Mouse (Mus musculus) C2C12 (cell line): Measurements from ENCODE around the gene Nfya. TPM values are rescaled to one million over a fixed set of nuclear protein-coding genes. Genes with fewer than 3 reads are reported as not detected.

Experiments
- H3K27me3 ChIP-seq: one replicate; pipeline ENCODE4 v1.6.1; 2011; ENCODE audit not compliant: control insufficient read depth, insufficient read depth, insufficient read length
- H3K36me3 ChIP-seq: one replicate; pipeline ENCODE4 v1.6.1; 2011; ENCODE audit not compliant: control insufficient read depth, insufficient read depth
- H3K4me3 ChIP-seq: one replicate; pipeline ENCODE4 v1.5.1; 2011; ENCODE audit warnings: mild to moderate bottlenecking, control low read depth; ENCODE audit not compliant: poor library complexity, insufficient read depth, severe bottlenecking
- H3K79me2 ChIP-seq: one replicate; pipeline ENCODE4 v1.6.1; 2011; ENCODE audit not compliant: control insufficient read depth, insufficient read depth
- H3K79me3 ChIP-seq: one replicate; pipeline ENCODE4 v1.6.1; 2011; ENCODE audit warnings: low read depth, control low read depth
- H3ac ChIP-seq: one replicate; pipeline ENCODE3; 2011; ENCODE audit warnings: low read depth; ENCODE audit not compliant: control insufficient read depth, insufficient read length
- CEBPB ChIP-seq: IDR thresholded peaks from one replicate; pipeline ENCODE4 v1.6.1; 2011; ENCODE audit warnings: low read depth, mild to moderate bottlenecking, control low read depth, moderate library complexity
- CTCF ChIP-seq: IDR thresholded peaks from one replicate; pipeline ENCODE4 v1.5.1; 2011; ENCODE audit not compliant: control insufficient read depth, insufficient read depth, insufficient read length
- FOSL1 ChIP-seq: IDR thresholded peaks from one replicate; pipeline ENCODE4 v1.8.0; 2011; ENCODE audit warnings: mild to moderate bottlenecking, low read length; ENCODE audit not compliant: poor library complexity, insufficient read depth, severe bottlenecking
- MAX ChIP-seq: IDR thresholded peaks from one replicate; pipeline ENCODE4 v1.6.1; 2011; ENCODE audit warnings: mild to moderate bottlenecking, control low read depth
- MYOD1 ChIP-seq: IDR thresholded peaks from one replicate; pipeline ENCODE4 v1.6.1; 2011; ENCODE audit warnings: low read depth; ENCODE audit not compliant: control insufficient read depth, insufficient read length
- MYOG ChIP-seq: IDR thresholded peaks from one replicate; pipeline ENCODE4 v1.6.1; 2011; ENCODE audit not compliant: control insufficient read depth, insufficient read length; ENCODE audit errors: extremely low read depth
- USF1 ChIP-seq: IDR thresholded peaks from one replicate; pipeline ENCODE4 v1.6.1; 2011; ENCODE audit warnings: low read depth, mild to moderate bottlenecking, control low read depth, moderate library complexity
- polyA plus RNA-seq: library from polyadenylated mRNA; unstranded; fragments of >200 nt; fragmentation: generic; extraction: Trizol; gene quantifications from one replicate; pipeline ENCODE4 v1.2.1, GENCODE M21; 2012; ENCODE audit warnings: missing spikeins

Gene Nfya
- polyA plus RNA-seq, 1 experiment: 24.0 TPM

GRCm38 (mm10) chr17:48402751-48403150 lies 7.0 kb downstream of the Nfya start:
- peaks cover 95% of the 10 kb centered on the region for H3K79me2 ChIP-seq
- H3K36me3 ChIP-seq: peaks cover 48% of the 10 kb centered on the region
- H3ac ChIP-seq: no peak overlapping the region
- TF ChIP-seq CEBPB (no peak), MAX (no peak), USF1 (no peak), FOSL1 (no peak), CTCF (no peak), MYOD1 (no peak), MYOG (no peak)
- H3K27me3 ChIP-seq: no peaks in the 10 kb centered on the region
- peaks cover 75% of the 10 kb centered on the region for H3K79me3 ChIP-seq
- no peak overlapping the region for H3K4me3 ChIP-seq

DNA sequence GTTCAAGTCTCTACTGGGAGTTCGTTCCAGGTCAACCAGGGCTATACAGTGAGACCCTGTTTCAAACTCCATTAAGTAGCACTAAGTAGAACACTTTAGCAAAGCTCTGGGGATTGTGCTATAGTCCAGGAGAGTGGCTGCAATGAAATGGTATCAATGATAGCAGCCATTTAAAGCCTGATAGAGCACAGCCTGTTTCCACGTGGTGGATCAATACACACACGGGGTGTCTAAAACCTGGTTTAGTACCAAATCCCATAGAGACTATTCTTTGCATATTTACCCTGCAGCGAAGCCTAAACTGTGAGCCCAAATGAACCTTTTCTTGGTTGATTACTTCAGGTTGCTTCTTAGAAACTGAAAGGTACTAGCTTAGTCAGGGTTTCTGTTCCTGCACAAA lies 8.0 kb downstream of the Nfya start:
- no peak overlapping the region for H3K4me3 ChIP-seq
- peaks cover 95% of the 10 kb centered on the region for H3K79me2 ChIP-seq
- no peaks in the 10 kb centered on the region for H3K27me3 ChIP-seq
- H3ac ChIP-seq: no peak overlapping the region
- H3K79me3 ChIP-seq: peaks cover 72% of the 10 kb centered on the region
- H3K36me3 ChIP-seq: peaks cover 53% of the 10 kb centered on the region
- TF ChIP-seq USF1 (no peak), MYOG (no peak), FOSL1 (no peak), MYOD1 (no peak), MAX (no peak)

GRCm38 (mm10) chr17:48392616-48393015 lies 17.1 kb downstream of the Nfya start:
- no peaks in the 10 kb centered on the region for H3K27me3 ChIP-seq
- peaks cover 16% of the 10 kb centered on the region for H3K79me2 ChIP-seq
- H3K79me3 ChIP-seq: peaks cover 8% of the 10 kb centered on the region
- H3K36me3 ChIP-seq: peaks cover 94% of the 10 kb centered on the region
- TF ChIP-seq USF1: no peak
- no peak for TF ChIP-seq MYOD1
- no peak overlapping the region for H3ac ChIP-seq
- H3K4me3 ChIP-seq: no peak overlapping the region

- no peaks in the 10 kb centered on the region for H3K27me3 ChIP-seq
- H3ac ChIP-seq: no peak overlapping the region
- TF ChIP-seq FOSL1 (no peak), USF1 (no peak), MYOG (no peak), MYOD1 (no peak), CEBPB (no peak), CTCF (no peak), MAX (no peak)
- peaks cover 4% of the 10 kb centered on the region for H3K79me2 ChIP-seq
- no peaks in the 10 kb centered on the region for H3K79me3 ChIP-seq
- peaks cover 96% of the 10 kb centered on the region for H3K36me3 ChIP-seq
- no peak overlapping the region for H3K4me3 ChIP-seq
These were observed 18.3 kb downstream of the Nfya start for GRCm38 (mm10) chr17:48391446-48391845.

DNA sequence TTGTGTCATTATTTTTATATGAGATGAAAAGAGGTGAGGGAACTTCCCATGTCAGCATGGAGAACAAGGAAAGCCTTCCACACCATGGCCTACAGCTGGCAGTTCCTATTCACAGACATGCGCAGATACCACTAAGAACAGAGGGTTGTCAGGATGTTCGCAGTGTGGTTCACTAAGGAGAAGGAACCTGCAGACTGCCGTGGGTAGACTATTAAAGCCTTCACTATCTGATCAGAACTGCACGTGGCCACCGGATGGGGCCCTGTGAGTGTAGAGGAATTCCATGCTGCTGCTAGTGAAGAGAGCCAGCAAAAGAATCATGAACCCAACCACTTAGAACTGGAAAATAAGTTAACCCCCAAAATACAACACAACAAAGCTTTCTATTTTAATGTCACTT lies 20.3 kb downstream of the Nfya start:
- TF ChIP-seq MAX: no peak
- TF ChIP-seq MYOD1: no peak
- TF ChIP-seq CEBPB: no peak
- TF ChIP-seq FOSL1: no peak
- TF ChIP-seq USF1: no peak
- TF ChIP-seq CTCF: no peak
- TF ChIP-seq MYOG: no peak
- peaks cover 81% of the 10 kb centered on the region for H3K36me3 ChIP-seq
- H3K79me2 ChIP-seq: no peaks in the 10 kb centered on the region
- no peak overlapping the region for H3K4me3 ChIP-seq
- no peaks in the 10 kb centered on the region for H3K27me3 ChIP-seq
- no peak overlapping the region for H3ac ChIP-seq
- no peaks in the 10 kb centered on the region for H3K79me3 ChIP-seq

DNA sequence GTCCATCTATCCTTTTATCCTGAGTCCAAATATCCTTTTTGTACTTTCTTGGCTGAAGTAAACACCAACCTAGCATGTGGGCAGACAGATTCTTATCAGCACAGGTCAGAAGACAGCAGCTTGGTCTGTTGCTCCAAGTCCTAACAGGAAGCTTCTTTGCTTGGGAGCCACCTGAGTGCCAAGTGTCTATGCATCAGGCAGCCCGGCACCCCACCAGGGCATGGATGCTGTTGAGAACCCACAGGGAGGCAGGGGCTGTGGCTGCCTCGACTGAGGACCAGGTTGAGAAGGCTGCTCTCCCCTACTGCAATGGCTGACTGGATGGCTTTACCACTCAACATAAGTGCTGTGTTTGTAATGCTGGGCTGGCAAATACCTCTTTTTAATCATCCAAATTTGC lies 21.0 kb downstream of the Nfya start:
- Histone ChIP-seq H3K79me3 (no peaks in the 10 kb centered on the region), H3ac (no peak overlapping the region), H3K79me2 (no peaks in the 10 kb centered on the region), H3K4me3 (no peak overlapping the region), H3K27me3 (no peaks in the 10 kb centered on the region), H3K36me3 (peaks cover 74% of the 10 kb centered on the region)
- TF ChIP-seq CTCF: no peak
- no peak for TF ChIP-seq MYOG
- no peak for TF ChIP-seq MYOD1
- TF ChIP-seq FOSL1: no peak
- no peak for TF ChIP-seq USF1
- no peak for TF ChIP-seq CEBPB
- TF ChIP-seq MAX: no peak
